Mouse (Mus musculus) v-Abl transformed pro-B cells (cell line): ENCODE measurements at regions not wholly inside any gene's neighbourhood (a gene's known extent, or its start where the extent isn't known, plus 50 kb on each side); places are given as distances from the start of the nearest gene placed in this dataset.

Experiments
- in situ Hi-C, 2 experiments: fragments of 400-800 bp; cut with MboI; formaldehyde crosslinking; loops; one replicate each; pipeline ENCODE4 v1.15.1; 2025; ENCODE audit not compliant: unreplicated experiment in 2 of 2

DNA sequence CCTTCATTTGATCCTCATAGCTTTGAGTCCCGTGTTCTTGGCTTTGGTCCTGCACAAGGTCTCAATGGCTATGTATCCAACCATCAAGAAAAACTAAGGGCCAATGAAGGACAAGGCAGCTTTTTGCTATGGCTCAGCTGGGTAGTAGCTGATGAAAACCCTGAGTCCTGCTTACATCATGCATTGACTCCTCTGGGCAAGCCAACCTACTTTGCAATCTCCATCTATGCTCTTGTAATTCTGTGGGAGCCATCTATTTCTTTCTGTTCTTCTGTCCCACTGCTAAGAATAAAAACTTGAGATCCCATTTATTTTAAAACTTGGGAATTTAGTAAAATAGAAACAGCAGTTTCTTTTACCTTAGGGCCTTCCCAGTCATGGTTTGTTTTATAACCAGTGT, 391.0 kb upstream of the Lmcd1 start:
- in situ Hi-C loops, result no loop called here

DNA sequence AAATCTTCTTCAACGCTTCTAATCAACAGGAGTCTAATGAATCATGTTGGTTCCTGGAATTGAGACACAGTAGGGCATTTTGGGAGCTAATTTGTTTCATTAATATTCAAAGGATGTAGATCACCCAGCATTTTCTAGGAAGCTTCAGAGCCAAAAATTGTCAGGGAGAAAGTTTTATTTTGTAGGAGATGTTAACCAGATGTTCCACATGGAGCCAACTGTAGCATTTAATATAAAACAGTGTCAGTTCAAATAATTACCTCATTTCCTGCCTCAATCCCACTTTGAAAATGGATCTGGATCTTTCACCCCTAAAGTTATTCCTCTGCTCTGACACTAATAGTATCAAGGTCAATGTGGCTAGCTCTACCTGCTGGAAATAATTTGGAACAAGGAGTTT, 389.6 kb upstream of the Lmcd1 start:
- in situ Hi-C loops, result no loop called here

DNA sequence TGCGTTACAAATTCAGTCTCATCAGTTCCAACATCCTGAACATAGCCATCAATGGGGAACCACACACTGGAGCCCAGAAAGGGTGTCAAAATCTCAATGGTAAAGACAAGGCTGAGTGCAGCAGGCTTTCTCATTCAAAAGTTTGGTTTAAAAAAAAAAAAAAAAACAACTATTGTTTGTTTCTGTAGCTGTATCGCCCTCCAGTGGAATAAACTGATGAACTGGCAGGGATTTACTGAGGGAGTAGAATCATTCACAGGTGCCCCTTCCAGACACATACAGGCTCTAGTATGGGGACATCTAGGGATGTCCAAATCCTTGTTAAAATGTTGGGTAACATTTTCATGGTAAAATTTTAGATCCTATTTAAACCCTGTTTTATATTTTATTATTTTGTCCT, 361.6 kb upstream of the Lmcd1 start:
- in situ Hi-C loops, result no loop called here

DNA sequence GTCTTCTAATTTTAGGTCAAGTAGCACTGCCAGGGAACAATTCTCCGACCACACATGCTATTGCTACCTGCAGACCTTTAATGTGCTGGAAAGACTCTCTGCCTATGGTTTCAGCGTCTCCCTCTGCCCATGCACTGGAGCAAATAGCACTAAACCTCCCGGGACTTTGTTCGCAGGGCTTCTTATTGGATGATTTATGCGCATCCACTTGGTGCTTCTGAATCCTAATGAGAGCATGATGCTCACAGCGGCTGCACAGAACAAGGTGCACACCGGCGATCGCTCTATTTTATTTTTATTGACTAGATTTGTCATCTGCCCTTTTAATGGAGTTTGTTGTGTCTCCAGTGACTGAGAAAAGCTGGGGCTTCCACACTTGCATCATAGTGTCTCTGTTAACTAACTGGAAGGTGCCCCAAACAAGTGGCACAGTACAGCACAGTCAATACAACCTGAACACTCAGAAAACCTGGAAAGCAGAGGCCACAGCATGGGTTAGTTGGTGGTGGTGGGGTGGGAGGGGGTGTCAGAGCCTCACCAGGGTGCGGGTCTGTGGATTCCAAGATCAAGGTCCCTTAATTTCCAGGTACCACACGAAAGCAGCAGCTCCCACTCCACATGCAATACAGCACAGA, 359.7 kb upstream of the Lmcd1 start:
- in situ Hi-C loops, result no loop called here

DNA sequence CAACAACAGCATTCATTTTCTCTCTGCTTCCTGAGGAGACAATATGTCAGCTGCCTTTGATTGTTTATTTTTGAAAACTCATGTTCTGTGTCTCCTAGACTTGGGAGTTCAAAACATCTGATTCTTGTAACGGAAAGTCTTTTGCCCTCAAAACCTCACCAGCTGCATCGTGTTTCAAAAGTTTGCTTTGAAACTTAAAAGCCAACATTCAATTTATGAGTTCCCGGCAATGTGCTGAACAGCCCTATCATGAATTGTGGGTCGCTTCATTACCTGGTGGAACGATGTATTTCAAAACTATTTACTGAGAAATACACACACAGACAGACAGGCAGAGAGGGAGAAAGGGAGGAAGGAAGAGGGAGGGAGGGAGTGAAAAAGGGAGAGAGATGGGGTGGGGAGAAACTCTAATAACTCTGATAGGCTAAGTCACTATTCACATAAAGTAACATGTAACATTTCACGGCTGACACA, 356.3 kb upstream of the Lmcd1 start:
- in situ Hi-C loops, result no loop called here

DNA sequence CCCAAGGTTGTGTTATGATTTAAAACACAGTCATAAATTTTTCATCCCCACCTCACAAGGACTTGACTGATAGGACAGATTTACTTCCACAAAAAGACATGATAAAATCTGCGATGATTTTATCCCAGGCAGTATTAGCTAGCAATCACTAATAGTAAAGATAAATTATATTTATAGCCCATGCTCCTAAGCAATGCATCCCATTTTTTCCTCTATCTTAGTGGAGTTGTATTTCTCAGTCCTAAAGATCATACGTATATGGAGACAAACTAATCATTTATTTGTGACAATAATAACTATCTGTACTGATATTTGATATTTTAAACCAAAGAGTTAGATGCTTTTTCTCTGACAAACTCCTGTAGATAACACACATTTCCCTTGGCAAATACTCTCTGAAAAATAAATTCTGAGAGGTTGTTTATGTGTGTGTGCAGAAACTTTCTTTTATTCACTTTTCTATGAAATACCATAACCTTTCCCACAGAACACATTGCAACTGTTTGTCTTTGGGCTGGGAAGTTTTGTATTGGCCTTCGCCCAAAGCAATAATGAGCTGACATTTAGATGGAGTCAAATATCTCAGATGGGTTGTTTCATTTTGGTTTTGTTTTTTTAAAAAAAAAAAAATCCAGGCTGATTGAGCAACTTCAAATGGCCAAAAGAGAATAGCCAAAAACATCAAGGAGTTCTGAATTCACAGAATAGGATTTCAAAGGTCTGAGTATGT, 355.5 kb upstream of the Lmcd1 start:
- in situ Hi-C loops, result no loop called here

DNA sequence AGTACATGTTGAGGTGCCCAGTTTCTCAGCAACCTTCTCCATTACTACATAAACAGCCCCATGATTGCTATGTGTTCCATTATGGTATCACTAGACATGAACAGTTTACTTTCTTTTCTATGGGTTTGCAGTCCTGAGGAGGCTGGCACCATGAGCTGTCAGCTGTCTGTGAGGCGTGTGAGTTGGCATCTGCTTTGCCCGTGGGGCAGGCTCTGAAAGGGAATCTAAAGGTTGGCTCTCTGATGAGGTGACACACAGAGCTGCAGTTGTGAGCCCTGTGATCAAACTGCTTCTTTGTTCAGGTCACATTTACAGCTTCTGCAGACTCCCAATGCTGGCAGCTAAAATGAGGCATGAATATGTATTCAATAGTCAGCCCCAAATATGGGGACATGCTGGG, 341.0 kb upstream of the Lmcd1 start:
- in situ Hi-C loops, result no loop called here

DNA sequence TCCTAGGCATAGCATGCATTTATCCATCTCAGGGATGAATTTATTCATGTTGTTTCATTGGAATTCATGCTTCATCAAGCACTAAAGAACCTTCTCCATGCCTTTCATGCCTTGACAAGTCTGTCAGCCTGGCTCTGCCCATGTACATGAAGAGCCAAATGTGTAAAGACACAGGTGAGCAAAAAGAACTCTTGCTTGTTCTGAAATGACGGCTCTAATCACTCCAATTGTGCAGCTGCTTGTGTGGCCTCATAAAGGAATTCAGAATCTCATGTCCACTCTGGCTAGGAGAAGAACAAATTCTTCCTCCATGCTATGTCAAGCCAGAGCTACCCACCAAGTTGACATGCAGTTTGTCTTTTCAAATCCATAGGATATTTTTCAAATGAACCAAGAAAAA, 319.2 kb upstream of the Lmcd1 start:
- in situ Hi-C loops, result no loop called here

DNA sequence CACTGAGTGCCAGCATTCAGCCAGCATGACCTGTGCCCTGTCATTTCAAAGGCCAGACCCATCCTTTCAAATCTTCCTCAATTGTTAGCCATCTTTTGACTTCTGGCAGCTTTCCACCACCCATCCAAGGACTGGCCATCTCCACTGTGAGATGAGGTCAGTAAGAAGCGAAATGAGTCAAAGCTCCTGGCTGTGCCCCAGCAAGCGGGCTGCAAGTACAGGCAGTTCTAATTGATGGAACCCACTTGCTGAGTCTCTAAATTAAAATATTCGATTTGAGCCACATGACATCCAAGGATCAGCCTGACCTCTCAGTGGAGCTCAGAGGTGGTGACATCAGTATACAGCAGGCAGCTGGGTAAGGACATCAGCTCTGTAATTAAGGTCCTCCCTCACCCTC, 307.8 kb upstream of the Lmcd1 start:
- in situ Hi-C loops, result no loop called here

DNA sequence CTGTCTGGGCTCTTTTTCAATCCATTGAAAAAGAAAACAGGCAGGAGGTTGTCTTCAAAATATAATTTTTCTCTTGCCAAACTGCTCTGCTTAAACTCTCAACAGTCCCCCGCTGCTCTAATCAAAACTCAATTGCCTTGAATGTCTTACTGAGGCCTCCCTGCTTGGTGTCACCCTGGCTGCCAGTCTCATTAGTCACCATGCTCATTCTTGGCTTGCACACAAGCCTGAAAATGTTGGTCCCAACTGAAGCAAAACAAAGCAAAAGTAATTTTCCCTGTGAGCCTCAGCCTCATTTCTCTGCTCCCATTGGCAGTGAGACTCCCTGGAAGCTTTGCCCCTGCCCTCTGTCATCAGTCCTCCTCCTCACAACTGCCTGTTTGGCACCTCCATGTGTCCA, 288.1 kb upstream of the Lmcd1 start:
- in situ Hi-C loops, result no loop called here

DNA sequence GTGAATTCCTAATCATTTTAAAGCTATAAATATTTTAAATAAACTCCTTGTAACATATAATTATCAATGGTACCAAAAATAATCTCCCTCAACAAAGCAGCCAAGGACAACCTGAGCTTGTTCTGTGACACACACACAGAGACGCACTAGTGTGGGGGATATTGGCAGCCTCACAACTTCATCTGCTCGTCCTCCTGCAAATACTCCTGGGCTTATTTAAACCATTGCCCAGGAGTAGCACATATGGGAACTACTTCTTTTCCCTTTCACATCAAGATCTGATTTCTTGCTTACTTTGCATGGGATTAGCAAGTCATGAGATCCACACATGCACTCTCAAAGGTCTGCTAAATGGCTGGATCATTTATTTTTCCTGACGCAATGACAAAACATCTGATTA, 277.7 kb upstream of the Lmcd1 start:
- in situ Hi-C loops, result no loop called here

DNA sequence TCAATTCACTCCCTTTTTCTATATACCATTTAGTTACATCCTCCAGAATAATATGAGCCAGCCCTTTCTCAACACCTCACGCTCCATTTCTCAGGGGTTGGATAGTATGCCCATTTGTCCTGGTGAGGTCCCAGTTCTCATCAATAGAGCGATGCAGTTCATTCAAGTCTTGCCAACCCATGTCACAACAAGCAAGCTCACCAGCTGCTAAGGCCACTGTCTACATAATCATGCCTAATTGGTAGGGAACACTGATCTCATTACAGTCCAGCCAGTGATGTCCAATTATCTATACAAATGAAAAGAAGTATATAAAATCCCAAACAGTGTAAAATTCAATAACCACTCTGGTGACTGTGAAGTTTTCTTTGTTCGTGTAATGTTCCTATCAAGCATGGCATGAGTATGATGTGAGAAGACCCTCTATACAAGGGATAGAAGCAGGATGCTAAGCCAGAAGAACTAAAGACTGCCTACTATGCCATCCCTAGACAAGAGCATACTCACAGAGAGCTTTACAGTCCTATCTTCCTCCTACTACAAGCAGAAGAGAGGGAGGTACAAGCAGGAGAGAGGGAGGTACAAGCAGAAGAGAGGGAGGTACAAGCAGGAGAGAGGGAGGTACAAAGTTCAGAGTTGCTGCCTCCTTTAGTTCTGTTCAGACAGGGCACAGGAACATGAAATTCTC, 269.6 kb upstream of the Lmcd1 start:
- in situ Hi-C loops, result no loop called here

DNA sequence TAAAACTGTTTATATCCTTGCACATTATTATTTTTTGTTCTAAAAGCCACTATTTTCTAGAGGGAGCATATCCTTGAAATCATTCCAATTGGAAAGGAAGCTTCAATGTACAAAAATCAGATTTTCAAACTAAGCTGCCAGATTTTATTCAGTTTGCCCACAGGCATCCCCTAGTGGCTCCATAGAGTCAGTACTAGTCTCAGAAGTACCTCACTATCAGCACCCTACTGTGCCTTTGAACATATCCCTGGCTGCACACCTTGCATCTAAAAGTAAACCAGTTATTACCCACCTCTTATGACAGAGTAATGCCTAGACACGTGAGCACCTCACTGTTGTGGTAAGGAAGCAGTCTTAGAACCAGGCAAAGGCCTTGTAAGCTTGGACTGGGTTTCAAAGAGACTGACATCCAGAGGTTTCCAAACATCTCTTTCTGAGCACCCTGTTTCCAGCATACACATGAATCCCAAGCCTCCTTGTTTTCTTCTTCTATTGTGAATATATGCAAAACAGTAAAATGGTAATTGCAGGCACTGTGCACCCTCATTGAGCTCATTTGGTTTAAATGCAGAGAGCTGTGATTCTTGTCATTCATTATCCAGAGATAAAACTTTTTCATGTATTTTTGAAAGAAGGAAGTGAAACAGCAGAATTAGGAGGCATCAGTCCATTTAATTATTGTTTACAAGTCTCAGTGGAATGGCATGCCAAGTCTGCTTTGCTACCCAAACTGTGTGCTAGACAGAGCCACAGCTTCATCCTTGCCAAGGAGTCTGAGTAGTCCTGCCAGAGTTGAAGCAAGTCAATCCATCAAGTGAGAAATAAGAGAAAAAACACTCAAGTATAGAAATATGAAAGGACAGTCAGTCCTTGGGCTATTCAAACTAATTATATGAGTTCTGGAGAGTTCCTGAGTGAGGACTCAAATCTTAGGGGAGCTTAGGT, 247.0 kb upstream of the Lmcd1 start:
- in situ Hi-C loops, result no loop called here

DNA sequence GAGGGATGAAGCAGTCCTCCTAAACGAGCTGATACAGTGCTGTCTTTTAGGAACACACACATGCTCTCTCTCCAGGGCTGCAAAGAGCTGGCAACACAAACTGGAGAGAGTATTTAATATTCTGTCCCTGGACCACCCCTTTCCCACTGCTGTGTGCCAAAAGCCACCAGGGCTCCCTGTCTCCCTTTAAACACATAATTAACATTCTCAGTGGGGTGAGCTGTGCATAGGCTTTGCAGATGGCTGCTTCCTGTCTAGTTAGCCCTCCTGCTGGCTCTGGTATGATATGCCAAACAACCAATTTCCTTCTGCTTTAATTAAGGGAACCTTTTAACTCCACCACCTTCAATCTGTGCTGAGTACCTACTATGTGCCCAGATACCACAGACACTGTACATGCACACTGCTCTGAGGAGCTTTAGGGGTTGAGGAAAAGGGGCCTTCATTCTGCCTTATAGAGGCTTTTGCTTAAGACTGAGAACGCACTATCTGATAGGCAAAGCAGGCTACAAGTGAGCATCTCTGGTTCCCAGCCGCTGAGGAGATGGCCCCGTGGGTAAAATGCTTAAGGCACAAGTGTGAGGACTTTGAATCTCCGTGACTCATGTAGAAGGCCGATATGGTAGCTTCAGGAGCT, 222.9 kb upstream of the Lmcd1 start:
- in situ Hi-C loops, result no loop called here

DNA sequence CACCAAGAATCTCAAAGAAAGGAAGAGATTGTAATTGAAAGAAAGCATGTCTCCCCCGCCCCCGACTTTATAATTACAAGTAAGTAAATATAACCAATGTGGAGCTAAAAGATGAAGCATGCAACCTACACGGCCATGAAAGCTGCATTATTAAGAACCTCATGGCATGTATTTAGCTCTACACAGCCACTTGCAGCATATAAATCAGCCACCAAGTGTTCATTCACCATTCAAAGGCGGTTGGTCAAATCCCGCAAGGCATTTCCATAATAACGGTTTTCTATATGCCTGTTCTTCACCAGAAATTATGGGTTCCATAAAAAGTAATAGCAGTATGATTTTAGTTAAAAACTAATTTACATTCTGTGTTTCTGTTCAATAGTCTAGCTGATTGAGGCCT, 221.4 kb upstream of the Lmcd1 start:
- in situ Hi-C loops, result no loop called here

DNA sequence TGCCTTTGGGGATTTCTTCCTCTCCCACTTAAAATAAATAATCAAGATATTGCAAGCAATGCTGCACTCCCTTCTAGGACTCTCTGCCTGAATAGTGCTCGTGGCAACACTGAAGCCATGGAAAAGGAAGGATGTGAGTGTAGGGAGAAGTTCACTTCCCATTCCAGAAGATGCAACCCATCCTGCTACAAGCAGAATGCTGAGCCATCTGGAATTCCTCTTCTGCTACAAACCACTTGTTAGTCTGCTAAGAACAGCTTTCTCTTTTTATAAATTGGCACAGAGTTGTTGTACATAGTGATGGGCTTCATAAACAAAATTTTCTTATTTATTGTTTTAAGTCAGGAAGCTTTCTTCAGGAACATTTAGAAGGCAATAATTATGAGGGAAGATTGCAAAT, 215.7 kb upstream of the Lmcd1 start:
- in situ Hi-C loops, result no loop called here

DNA sequence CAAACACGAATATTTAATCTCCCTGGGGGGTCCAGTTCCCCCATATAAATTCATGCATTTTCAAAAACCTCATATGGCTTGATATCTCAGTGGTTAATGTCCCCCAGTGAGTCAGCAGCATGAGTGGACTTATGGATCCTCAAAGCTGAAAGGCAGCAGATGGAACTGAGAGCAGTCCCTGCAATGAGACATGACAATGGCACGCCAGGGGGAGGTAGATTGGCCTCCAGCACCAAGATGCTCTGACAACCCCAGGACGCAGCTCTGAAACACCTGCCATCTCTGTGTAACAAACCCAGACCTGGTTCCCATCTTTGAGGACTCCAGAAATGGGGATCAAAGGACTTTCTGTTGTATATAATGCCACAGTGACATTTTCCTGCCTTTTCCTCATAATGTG, 210.6 kb upstream of the Lmcd1 start:
- in situ Hi-C loops, result no loop called here

DNA sequence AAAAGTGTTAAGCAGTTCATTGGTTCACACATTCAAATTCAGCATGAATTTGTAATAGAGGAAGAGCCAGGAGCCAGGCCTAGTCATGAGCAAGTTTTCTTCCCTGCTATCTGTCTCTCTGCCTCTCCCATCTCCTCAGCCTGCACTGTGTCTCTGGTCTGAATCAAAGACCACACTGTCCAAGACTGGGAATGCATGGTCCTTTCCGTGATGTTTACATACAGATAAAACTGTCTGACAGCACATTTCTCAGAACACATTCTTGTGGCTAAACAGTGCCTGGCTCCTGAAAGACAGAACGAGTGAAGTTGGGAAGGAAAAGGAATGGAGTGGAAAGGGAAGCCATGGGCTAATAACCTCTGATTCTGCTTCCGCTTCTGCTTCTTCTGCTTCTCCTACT, 183.0 kb upstream of the Lmcd1 start:
- in situ Hi-C loops, result no loop called here

DNA sequence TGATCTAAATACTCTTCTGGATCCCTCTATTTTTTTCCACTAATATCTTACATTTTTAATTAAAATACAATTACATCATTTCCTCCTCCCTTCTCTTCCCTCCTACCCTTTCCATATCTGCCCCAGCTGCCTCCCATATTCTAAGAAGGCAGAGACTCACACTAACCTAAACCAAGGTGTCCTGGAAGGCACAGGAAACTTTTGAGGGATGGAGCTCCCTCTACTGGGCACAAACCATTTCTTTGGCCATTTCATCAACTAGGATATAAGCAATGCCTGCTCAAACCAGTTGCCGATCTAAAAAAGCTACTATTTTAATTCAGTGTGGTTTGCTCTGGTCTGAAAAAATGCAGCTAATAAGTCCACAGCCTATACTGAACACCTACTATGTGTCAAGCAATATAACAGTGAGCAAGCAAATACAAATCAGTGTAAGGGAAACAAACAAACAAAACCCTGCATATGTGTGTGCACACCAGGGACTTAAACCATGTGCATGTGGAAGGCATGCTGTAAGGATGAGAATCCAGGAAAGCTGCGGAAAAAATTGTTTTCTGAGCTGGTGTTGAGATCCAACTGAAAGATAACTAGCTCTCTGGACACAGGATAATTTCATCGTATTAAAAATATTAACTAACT, 182.3 kb upstream of the Lmcd1 start:
- in situ Hi-C loops, result no loop called here

DNA sequence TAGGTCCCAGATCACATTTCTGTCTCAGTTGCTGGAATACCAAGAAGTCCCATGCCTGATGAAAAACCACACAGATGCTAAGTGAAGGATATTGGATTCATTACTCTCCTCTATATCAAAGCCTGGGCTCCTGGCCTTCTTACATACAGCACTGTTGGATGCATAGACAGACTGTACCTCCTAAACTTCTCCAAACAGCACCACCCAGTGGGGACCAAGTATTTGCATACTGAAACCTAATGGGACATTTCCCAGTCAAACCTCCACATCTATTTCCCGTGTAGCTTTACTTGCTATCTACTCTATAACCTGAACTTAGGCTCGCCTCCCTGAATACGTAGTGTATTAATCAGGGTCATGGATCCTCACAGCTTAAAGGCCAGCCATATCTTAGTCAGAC, 180.3 kb upstream of the Lmcd1 start:
- in situ Hi-C loops, result no loop called here
